Mouse (Mus musculus) hindbrain, embryonic 11.5 days (tissue): ENCODE data around the gene Pgpep1. TPM values are rescaled to one million over a fixed set of nuclear protein-coding genes. Genes with fewer than 3 reads are reported as not detected.
A peak's percentile ranks its signal among the peaks of the same experiment; 100 is the strongest.

Experiments used
- ATAC-seq: fragments of 200-750 bp; cut with Nextera tagmentation; 2 replicates; pipeline ENCODE4 v1.8.0; 2017; ENCODE audit warnings: mild to moderate bottlenecking, moderate TSS enrichment, moderate library complexity; ENCODE audit not compliant: low FRiP score
- DNase-seq: peaks from one replicate; pipeline ENCODE4 v3.0.0-alpha.2; 2015; ENCODE audit warnings: low spot score
- H3K27ac ChIP-seq: fragments of 300-500 bp; sonication (generic); 2 replicates; pipeline ENCODE4 v1.5.1; 2014; ENCODE audit warnings: mild to moderate bottlenecking, low read depth, low read length
- H3K27me3 ChIP-seq: fragments of 300-500 bp; sonication (generic); 2 replicates; pipeline ENCODE4 v1.6.1; 2014; ENCODE audit warnings: mild to moderate bottlenecking, low read length, moderate library complexity, mixed read lengths; ENCODE audit not compliant: control insufficient read depth, insufficient read depth
- H3K36me3 ChIP-seq: fragments of 300-500 bp; sonication (generic); 2 replicates; pipeline ENCODE4 v1.6.1; 2014; ENCODE audit warnings: mild to moderate bottlenecking, low read length, moderate library complexity, mixed read lengths; ENCODE audit not compliant: control insufficient read depth, insufficient read depth
- H3K4me1 ChIP-seq: fragments of 300-500 bp; sonication (generic); replicated peaks from 2 replicates; pipeline ENCODE4 v1.6.1; 2014; ENCODE audit warnings: low read length, mixed read lengths; ENCODE audit not compliant: control insufficient read depth, insufficient read depth
- H3K4me2 ChIP-seq: fragments of 300-500 bp; sonication (generic); replicated peaks from 2 replicates; pipeline ENCODE4 v1.6.1; 2014; ENCODE audit warnings: mild to moderate bottlenecking, low read depth, low read length
- H3K4me3 ChIP-seq: fragments of 300-500 bp; sonication (generic); 2 replicates; pipeline ENCODE4 v1.5.1; 2014; ENCODE audit warnings: low read depth, low read length
- H3K9ac ChIP-seq: fragments of 300-500 bp; sonication (generic); 2 replicates; pipeline ENCODE4 v1.6.1; 2014; ENCODE audit warnings: low read depth, low read length
- H3K9me3 ChIP-seq: fragments of 300-500 bp; sonication (generic); 2 replicates; pipeline ENCODE4 v1.6.1; 2016; ENCODE audit warnings: low read length; ENCODE audit not compliant: control insufficient read depth
- WGBS: fragments of 180-500 bp; shearing (Covaris S2); extraction: QIAGEN DNeasy Blood & Tissue Kit; methylation state at CpG from one replicate; pipeline ENCODE4 v1.1.7; 2014; 5-methylcytosine and 5-hydroxymethylcytosine counted together
- polyA plus RNA-seq: library from polyadenylated mRNA; unstranded; fragments of >200 nt; fragmentation: Nextera tagmentation; extraction: Ambion mirVana; gene quantifications from 2 replicates; pipeline ENCODE4 v1.2.1, GENCODE M21; 2014

Pgpep1 gene
- polyA plus RNA-seq, 1 experiment from 2014 or later = 170 TPM

DNA sequence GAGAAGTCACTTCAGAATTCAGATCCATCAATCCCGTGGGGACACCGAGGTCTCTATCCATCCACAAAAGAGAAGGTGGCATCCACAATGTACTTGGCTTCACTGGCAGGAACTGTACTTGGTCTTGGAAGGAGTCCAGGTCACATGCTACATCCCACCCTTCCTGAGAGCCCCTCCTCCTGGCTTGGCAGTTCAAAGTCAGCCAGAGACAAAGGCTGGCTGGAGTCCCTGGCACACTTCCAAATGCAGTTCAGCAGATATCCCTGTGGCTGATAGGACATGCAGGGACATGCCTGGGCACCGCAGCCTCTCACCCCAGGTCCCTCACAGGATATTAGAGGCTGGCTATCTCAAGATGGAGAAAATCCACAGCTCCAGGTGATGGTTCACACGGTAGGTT is 10.9 kb downstream of the Pgpep1 start:
- WGBS = 77% methylated on average over 4 of the region's 4 CpGs
- no peak overlapping the region for H3K9ac ChIP-seq
- H3K4me3 ChIP-seq = no peak overlapping the region
- no peak for DNase-seq
- no peaks in the 10 kb centered on the region for H3K9me3 ChIP-seq
- H3K4me2 ChIP-seq = no peak overlapping the region
- no peaks in the 10 kb centered on the region for H3K27me3 ChIP-seq
- H3K36me3 ChIP-seq = peaks cover 10% of the 10 kb centered on the region; the same call in 1 of the 2 replicates
- ATAC-seq = peak; percentile 30; the same call in 1 of the 2 replicates
- peak overlapping the region; percentile 30 for H3K27ac ChIP-seq
- peaks cover 11% of the 10 kb centered on the region for H3K4me1 ChIP-seq

DNA sequence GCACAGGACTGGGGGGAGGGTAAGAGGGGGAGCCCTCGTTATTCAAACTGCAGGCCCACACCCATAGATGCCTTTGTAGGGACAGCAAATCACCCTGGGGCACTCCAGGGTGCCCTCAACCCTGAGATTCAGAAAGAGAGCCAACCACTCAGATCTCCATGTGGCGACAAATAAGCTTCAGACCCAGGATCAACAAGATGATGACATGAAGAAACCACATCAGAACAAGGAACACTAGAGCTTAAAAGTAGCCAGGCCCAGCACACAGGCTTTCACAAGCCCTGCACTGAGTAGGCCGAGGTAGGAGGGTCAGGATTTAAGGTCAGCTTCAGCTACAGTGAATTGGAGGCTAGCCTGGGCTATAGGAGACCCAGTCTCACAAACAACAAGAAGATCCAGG is 11.3 kb downstream of the Pgpep1 start:
- no peaks in the 10 kb centered on the region for H3K27me3 ChIP-seq
- peaks cover 7% of the 10 kb centered on the region; the same call in 1 of the 2 replicates for H3K36me3 ChIP-seq
- no peak overlapping the region for H3K9ac ChIP-seq
- no peaks in the 10 kb centered on the region for H3K9me3 ChIP-seq
- peaks cover 11% of the 10 kb centered on the region for H3K4me1 ChIP-seq
- WGBS = 68% methylated on average over 3 of the region's 3 CpGs
- DNase-seq = no peak
- H3K27ac ChIP-seq = peak overlapping the region; percentile 30
- H3K4me2 ChIP-seq = no peak overlapping the region
- no peak overlapping the region for H3K4me3 ChIP-seq
- no peak for ATAC-seq

DNA sequence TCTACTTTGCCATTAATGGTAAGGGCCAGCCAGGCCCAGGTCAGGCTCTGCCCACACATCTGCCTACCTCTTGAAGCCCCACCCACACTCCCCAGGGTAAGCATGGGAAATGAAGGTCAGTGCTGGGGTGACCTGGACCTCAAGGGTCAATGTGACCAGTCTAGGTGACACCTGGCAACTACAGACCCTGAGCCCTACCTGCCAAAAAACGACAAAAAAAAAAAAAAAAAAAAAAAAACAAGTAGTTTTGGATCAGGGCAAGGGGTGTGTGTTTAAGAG is 12.1 kb downstream of the Pgpep1 start:
- peak overlapping the region; percentile 78 for H3K27ac ChIP-seq
- H3K27me3 ChIP-seq = no peaks in the 10 kb centered on the region
- WGBS = 10% methylated on average over 1 of the region's 1 CpGs
- no peak overlapping the region for H3K9ac ChIP-seq
- H3K4me3 ChIP-seq = no peak overlapping the region
- DNase-seq (no peak), ATAC-seq (no peak)
- H3K9me3 ChIP-seq = no peaks in the 10 kb centered on the region
- H3K4me1 ChIP-seq = peaks cover 11% of the 10 kb centered on the region; the same call in 1 of the 2 replicates
- no peak overlapping the region for H3K4me2 ChIP-seq
- peaks cover 7% of the 10 kb centered on the region; the same call in 1 of the 2 replicates for H3K36me3 ChIP-seq

DNA sequence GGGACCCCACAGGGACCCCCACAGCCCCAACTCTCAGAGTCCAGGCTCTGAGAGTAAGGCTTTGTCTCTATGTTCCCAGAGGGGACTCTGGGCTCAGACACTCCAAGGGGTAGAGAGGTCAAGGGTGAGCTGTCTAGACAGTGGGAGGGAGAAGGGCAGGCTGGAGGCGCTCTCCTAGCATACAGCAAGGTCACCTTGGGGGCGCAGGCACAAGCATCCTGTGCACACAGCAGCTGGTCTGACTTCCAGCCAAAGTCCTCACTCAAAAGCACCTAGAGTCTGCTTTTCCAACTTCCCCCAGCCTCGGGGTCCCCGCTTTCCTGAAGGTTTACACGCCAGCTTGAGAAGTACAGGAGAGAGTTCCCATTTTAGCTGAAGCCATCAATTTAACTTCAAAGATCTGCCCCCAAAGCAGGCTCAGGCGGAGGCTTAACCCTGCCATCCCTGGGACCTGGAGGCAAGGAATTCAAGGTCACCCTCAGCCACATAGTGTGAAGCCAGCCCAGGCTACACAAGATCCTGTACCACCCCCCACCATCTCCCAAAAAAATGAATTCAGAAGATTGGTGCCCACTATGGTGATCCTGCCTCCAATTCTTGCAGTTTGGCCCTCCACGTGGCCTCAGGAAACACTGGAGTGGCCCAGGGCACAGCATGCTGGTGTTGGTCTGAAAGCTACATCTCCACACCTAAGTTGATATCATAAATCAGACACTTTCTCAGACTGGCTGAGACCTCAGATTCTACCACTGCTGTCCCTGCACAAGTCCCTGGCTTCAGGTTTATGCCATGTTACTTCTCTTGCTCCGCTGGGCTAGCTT is 12.6 kb downstream of the Pgpep1 start:
- DNase-seq (peak; percentile 63), ATAC-seq (peak; percentile 59)
- H3K4me2 ChIP-seq = no peak overlapping the region
- 46% methylated on average over 8 of the region's 8 CpGs for WGBS
- peak overlapping the region; percentile 78 for H3K27ac ChIP-seq
- H3K9ac ChIP-seq = peak overlapping the region; percentile 8; the same call in 1 of the 2 replicates
- peaks cover 7% of the 10 kb centered on the region; the same call in 1 of the 2 replicates for H3K36me3 ChIP-seq
- peaks cover 11% of the 10 kb centered on the region; the same call in 1 of the 2 replicates for H3K4me1 ChIP-seq
- H3K27me3 ChIP-seq = no peaks in the 10 kb centered on the region
- H3K9me3 ChIP-seq = no peaks in the 10 kb centered on the region
- no peak overlapping the region for H3K4me3 ChIP-seq

DNA sequence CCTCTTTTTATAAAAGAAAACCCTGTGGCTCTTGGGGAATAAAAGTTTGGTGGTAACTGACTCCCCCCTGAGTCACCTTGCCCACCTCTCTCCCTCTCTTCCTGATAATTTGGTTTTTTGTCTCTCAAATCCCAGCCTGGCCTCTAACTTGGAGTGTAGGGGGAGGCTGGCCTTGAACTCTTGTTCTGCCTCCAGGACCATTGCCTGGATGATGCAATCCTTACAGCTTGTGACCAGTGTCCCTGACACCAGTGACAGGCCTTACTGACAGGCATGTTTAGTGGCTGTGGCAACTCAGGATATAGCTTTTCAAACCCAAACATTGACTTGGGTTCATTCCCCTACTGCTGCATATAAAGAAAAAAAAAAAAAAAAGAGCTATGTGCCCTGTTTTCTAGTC is 13.4 kb downstream of the Pgpep1 start:
- ATAC-seq (peak; percentile 1; the same call in 1 of the 2 replicates), DNase-seq (no peak)
- H3K27me3 ChIP-seq = no peaks in the 10 kb centered on the region
- H3K27ac ChIP-seq = peak overlapping the region; percentile 78; the same call in 1 of the 2 replicates
- no peak overlapping the region for H3K4me3 ChIP-seq
- no peak overlapping the region for H3K9ac ChIP-seq
- peaks cover 11% of the 10 kb centered on the region; the same call in 1 of the 2 replicates for H3K4me1 ChIP-seq
- H3K4me2 ChIP-seq = no peak overlapping the region
- peaks cover 7% of the 10 kb centered on the region; the same call in 1 of the 2 replicates for H3K36me3 ChIP-seq
- H3K9me3 ChIP-seq = no peaks in the 10 kb centered on the region

DNA sequence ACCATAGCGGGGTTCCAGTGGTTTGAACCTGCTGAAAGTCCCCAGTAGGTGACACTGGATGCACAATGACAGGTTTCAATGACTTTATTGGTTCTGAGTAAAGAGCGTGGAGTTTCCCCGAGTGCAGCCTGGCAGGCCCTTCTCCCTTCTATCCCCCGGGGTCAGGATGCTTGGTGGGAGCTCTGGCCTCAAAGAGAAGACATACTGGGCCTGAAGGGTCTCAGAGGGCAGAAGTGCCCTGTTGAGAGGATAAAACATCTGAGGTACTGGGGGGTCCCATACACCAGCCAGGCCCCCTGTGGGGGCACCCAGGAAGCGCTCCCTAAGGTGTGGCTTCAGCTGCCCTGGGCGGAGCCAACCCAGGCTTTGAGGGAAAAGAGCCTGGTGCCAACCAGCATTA is 13.8 kb downstream of the Pgpep1 start:
- Histone ChIP-seq H3K4me2 (no peak overlapping the region), H3K27me3 (no peaks in the 10 kb centered on the region), H3K36me3 (peaks cover 7% of the 10 kb centered on the region; the same call in 1 of the 2 replicates), H3K4me1 (peaks cover 11% of the 10 kb centered on the region; the same call in 1 of the 2 replicates), H3K9me3 (no peaks in the 10 kb centered on the region), H3K27ac (no peak overlapping the region), H3K9ac (no peak overlapping the region), H3K4me3 (no peak overlapping the region)
- ATAC-seq (no peak), DNase-seq (no peak)
- WGBS = 69% methylated on average over 6 of the region's 6 CpGs

DNA sequence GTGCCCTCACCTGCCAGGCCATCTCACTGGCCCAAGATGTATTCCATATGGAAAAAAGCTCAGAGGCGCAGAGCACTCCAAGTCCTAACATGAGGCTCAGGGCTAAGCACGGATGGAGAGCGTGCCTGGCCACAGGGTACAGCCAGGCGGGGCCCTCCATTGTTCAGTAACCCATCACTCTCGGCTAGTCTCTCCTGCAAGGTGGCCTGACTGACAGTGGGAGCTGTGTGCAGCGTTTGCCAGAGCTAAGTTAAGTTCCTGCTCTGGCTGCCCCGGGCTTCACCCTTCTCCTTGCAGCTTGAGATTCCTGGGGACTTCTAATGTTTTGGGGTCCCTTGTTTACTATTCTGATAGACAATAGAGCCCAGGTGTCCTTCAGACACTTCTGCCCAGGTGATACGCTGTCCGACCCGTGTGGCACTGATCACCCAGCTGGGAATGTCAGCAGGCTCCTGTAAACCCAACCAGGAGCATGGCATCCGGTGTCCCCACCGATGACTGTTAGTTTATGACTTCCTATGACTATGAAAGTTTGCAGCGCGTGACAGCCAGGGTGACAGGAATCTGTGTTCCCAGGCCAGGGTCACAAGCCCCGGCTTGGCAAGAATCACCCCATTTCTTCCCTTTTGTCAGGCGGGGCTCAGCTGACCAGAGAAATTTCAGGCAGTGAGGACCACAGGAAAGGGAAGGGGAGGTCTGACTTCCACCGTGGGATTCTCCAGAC is 14.5 kb downstream of the Pgpep1 start:
- ATAC-seq (no peak), DNase-seq (no peak)
- H3K4me2 ChIP-seq = no peak overlapping the region
- H3K4me1 ChIP-seq = peaks cover 11% of the 10 kb centered on the region; the same call in 1 of the 2 replicates
- H3K27ac ChIP-seq = no peak overlapping the region
- no peaks in the 10 kb centered on the region for H3K27me3 ChIP-seq
- H3K4me3 ChIP-seq = no peak overlapping the region
- 63% methylated on average over 17 of the region's 17 CpGs for WGBS
- no peak overlapping the region for H3K9ac ChIP-seq
- no peaks in the 10 kb centered on the region for H3K9me3 ChIP-seq
- H3K36me3 ChIP-seq = peaks cover 7% of the 10 kb centered on the region; the same call in 1 of the 2 replicates

DNA sequence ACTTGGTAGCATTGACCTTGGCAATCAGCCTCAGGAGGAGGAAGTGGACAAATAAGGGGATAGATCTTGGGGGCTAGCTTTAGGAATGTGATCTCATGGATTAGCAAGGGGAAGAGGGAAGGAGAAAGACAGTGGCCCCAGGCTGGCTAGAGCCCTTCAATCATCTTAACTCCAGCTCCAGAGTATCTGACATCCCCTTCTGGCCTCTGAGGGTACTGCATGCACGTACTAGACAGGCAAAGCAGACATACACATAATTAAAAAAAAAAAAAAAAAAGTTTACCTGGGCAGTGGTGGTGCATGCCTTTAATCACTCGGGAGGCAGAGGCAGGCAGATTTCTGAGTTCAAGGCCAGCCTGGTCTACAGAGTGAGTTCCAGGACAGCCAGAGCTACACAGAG is 16.1 kb downstream of the Pgpep1 start:
- Histone ChIP-seq H3K9ac (no peak overlapping the region), H3K4me1 (peaks cover 11% of the 10 kb centered on the region; the same call in 1 of the 2 replicates), H3K27ac (no peak overlapping the region), H3K36me3 (no peaks in the 10 kb centered on the region; the same call in 1 of the 2 replicates), H3K27me3 (no peaks in the 10 kb centered on the region), H3K4me2 (no peak overlapping the region), H3K4me3 (no peak overlapping the region), H3K9me3 (no peaks in the 10 kb centered on the region)
- ATAC-seq (no peak), DNase-seq (no peak)
- 73% methylated on average over 2 of the region's 2 CpGs for WGBS
